Mouse (Mus musculus) embryonic fibroblast, embryonic 13.5 days (primary cell): ENCODE data around the gene Mff. TPM values are rescaled to one million over a fixed set of nuclear protein-coding genes. Genes with fewer than 3 reads are reported as not detected.

Experiments used
- H3K27ac ChIP-seq: 2 replicates; pipeline ENCODE4 v1.5.1; 2012; ENCODE audit warnings: low read length, control low read depth, inconsistent platforms; ENCODE audit not compliant: insufficient read depth
- H3K4me1 ChIP-seq: 2 replicates; pipeline ENCODE4 v1.6.1; 2011; ENCODE audit warnings: low read length; ENCODE audit not compliant: control insufficient read depth, insufficient read depth
- H3K4me3 ChIP-seq: 2 replicates; pipeline ENCODE4 v1.5.1; 2011; ENCODE audit warnings: mild to moderate bottlenecking, control low read depth, low read length; ENCODE audit not compliant: insufficient read depth
- CTCF ChIP-seq: IDR thresholded peaks from 2 replicates; pipeline ENCODE4 v1.5.1; 2011; ENCODE audit warnings: mild to moderate bottlenecking, control low read depth, low read length, moderate library complexity, borderline replicate concordance; ENCODE audit not compliant: insufficient read depth
- POLR2A ChIP-seq: IDR thresholded peaks from 2 replicates; pipeline ENCODE4 v1.6.1; 2011; ENCODE audit warnings: low read depth, mild to moderate bottlenecking, control low read depth, low read length, moderate library complexity
- polyA plus RNA-seq: library from polyadenylated mRNA; stranded (reverse); fragments of >200 nt; gene quantifications from 2 replicates; pipeline ENCODE4 v1.2.4, GENCODE M21; 2011; ENCODE audit warnings: low read depth; ENCODE audit not compliant: missing spikeins, insufficient read length

The Mff gene
- polyA plus RNA-seq = 131 and 150 TPM in 2 replicates

- Histone ChIP-seq H3K4me3 (peak within 1 kb of the TSS; percentile 97), H3K4me1 (no peaks in the 10 kb centered on the region), H3K27ac (no peak within 1 kb of the TSS)
- no peak for TF ChIP-seq CTCF
- TF ChIP-seq POLR2A = peak; percentile 65
Observed at GRCm38 (mm10) chr1:82724339-82725025, at the start of gene Mff. TSS of gene Mff (plus strand) at chr1:82724890.

GRCm38 (mm10) chr1:82686328-82686727 is 38.4 kb upstream of the Mff start:
- no peak overlapping the region for H3K27ac ChIP-seq
- H3K4me1 ChIP-seq = no peaks in the 10 kb centered on the region; the same call in 1 of the 2 replicates
- no peak overlapping the region for H3K4me3 ChIP-seq
- TF ChIP-seq POLR2A = no peak
- TF ChIP-seq CTCF = no peak

GRCm38 (mm10) chr1:82686866-82687265 is 37.8 kb upstream of the Mff start:
- Histone ChIP-seq H3K27ac (no peak overlapping the region), H3K4me3 (no peak overlapping the region), H3K4me1 (no peaks in the 10 kb centered on the region; the same call in 1 of the 2 replicates)
- TF ChIP-seq CTCF (no peak), POLR2A (no peak)

GRCm38 (mm10) chr1:82687931-82688330 is 36.8 kb upstream of the Mff start:
- H3K4me3 ChIP-seq = no peak overlapping the region
- TF ChIP-seq POLR2A (no peak), CTCF (no peak)
- no peak overlapping the region for H3K27ac ChIP-seq
- H3K4me1 ChIP-seq = no peaks in the 10 kb centered on the region; the same call in 1 of the 2 replicates

GRCm38 (mm10) chr1:82695915-82696314 is 28.8 kb upstream of the Mff start:
- H3K4me3 ChIP-seq = no peak overlapping the region
- H3K27ac ChIP-seq = no peak overlapping the region
- H3K4me1 ChIP-seq = no peaks in the 10 kb centered on the region
- TF ChIP-seq CTCF (no peak), POLR2A (no peak)

GRCm38 (mm10) chr1:82717816-82718512 is 6.7 kb upstream of the Mff start:
- H3K4me3 ChIP-seq = no peak overlapping the region
- TF ChIP-seq POLR2A (no peak), CTCF (no peak)
- H3K27ac ChIP-seq = no peak overlapping the region

GRCm38 (mm10) chr1:82725026-82725874 is 560 bp downstream of the Mff start:
- Histone ChIP-seq H3K4me3 (peak overlapping the region; percentile 97), H3K27ac (no peak overlapping the region), H3K4me1 (no peaks in the 10 kb centered on the region)
- TF ChIP-seq POLR2A (no peak), CTCF (no peak)

More at GRCm38 (mm10) chr1:82717816-82718512, 6.7 kb upstream of the Mff start:
- H3K4me1 ChIP-seq = no peaks in the 10 kb centered on the region

GRCm38 (mm10) chr1:82725875-82726185 is 1.1 kb downstream of the Mff start:
- H3K4me3 ChIP-seq = peak overlapping the region; percentile 97
- H3K27ac ChIP-seq = no peak overlapping the region
- TF ChIP-seq POLR2A = no peak
- TF ChIP-seq CTCF = no peak
- no peaks in the 10 kb centered on the region for H3K4me1 ChIP-seq

GRCm38 (mm10) chr1:82726482-82726881 is 1.8 kb downstream of the Mff start:
- TF ChIP-seq POLR2A (no peak), CTCF (no peak)
- no peaks in the 10 kb centered on the region for H3K4me1 ChIP-seq
- no peak overlapping the region for H3K4me3 ChIP-seq
- H3K27ac ChIP-seq = no peak overlapping the region

- H3K4me1 ChIP-seq = no peaks in the 10 kb centered on the region
- no peak overlapping the region for H3K27ac ChIP-seq
- H3K4me3 ChIP-seq = no peak overlapping the region
- no peak for TF ChIP-seq CTCF
- TF ChIP-seq POLR2A = no peak
Observed at GRCm38 (mm10) chr1:82733357-82733756, 8.7 kb downstream of the Mff start.
